Mouse (Mus musculus): ENCODE measurements at regions not wholly inside any gene's neighbourhood (a gene's known extent, or its start where the extent isn't known, plus 50 kb on each side); places are given as distances from the start of the nearest gene placed in this dataset.
"Not testable (repeated sequence)": the region's sequence is repeated elsewhere in the genome, so short reads cannot be mapped to it uniquely, and the experiment has no call there.

DNA sequence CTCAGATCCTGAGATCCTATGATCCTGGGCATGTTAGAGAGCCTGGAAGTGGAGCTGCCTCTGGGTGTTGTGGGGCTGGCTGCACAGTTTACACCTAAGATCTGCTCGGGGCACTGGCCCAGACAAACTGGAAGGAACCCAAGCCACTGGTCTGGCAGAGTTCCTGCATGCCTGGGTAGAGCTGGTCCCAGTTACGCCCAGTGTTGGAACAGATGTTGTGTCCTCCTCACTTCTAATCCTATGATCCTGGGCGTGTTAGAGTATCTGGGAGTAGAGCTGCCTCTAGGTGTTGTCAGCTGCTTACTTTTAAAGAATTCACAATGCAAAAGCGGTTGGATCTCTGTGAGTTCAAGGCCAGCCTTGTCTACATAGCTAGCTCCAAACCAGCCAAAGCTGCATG, 67.4 kb upstream of the Nt5e start:
- Histone ChIP-seq H3K4me1 (ENCODE audit: control insufficient read depth, insufficient read depth, insufficient read length, low read length) (no peaks in the 10 kb centered on the region), H3K4me3 (ENCODE audit: insufficient read depth, low read depth, low read length) (no peak overlapping the region)

GRCm38 (mm10) chr9:88260072-88260635, 66.8 kb upstream of the Nt5e start:
- Histone ChIP-seq H3K4me1 (ENCODE audit: control insufficient read depth, insufficient read depth, insufficient read length, low read length) (no peaks in the 10 kb centered on the region), H3K27ac (replicated peaks; ENCODE audit: low read depth, low read length) (no peak overlapping the region), H3K4me3 (ENCODE audit: insufficient read depth, low read depth, low read length) (no peak overlapping the region)

More for the DNA sequence above, 67.4 kb upstream of the Nt5e start:
- H3K27ac ChIP-seq (replicated peaks; ENCODE audit: low read depth, low read length) = no peak overlapping the region

GRCm38 (mm10) chr9:88262461-88262860, 64.5 kb upstream of the Nt5e start:
- Histone ChIP-seq H3K27ac (replicated peaks; ENCODE audit: low read depth, low read length) (no peak overlapping the region), H3K4me3 (ENCODE audit: insufficient read depth, low read depth, low read length) (no peak overlapping the region), H3K4me1 (ENCODE audit: control insufficient read depth, insufficient read depth, insufficient read length, low read length) (no peaks in the 10 kb centered on the region)

DNA sequence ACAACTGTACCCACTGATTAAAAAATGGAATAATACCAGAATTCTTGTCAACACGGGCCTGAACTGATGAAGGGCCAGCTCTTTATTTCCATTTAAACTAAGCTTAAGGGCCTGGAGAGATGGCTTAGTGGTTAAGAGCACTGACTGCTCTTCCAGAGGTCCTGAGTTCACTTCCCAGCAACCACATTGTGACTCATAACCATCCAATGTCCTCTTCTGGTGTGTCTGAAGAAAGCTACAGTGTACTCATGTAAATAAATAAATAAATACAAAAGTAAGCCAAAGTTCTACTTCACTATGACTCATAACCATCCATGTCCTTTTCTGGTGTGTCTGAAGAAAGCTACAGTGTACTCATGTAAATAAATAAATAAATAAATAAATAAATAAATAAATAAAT, 60.7 kb upstream of the Nt5e start:
- H3K27ac ChIP-seq (replicated peaks; ENCODE audit: low read depth, low read length); H3K4me1 ChIP-seq (ENCODE audit: control insufficient read depth, insufficient read depth, insufficient read length, low read length); H3K4me3 ChIP-seq (ENCODE audit: insufficient read depth, low read depth, low read length): not testable (repeated sequence)

DNA sequence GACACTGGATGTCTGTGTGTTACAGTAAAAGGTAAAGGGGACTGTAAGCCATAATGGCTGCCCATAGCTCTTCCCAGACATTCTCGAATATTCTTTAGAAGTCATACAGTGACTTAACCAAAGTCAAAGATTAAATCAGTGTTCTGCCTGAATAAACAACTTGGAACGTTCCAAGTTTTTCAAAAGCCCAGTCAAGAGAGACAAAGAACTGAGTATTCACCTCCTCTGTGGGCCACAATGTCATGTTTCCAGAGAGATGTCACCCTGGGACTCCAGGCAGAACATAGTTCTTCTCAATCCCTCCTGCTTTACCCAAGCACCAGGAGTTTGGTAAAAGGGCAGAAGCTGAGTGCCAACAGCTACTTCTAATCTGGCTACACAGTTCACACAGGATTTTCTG, 58.2 kb upstream of the Nt5e start:
- H3K27ac ChIP-seq (replicated peaks; ENCODE audit: low read depth, low read length) = no peak overlapping the region
- no peaks in the 10 kb centered on the region for H3K4me1 ChIP-seq (ENCODE audit: control insufficient read depth, insufficient read depth, insufficient read length, low read length)
- no peak overlapping the region for H3K4me3 ChIP-seq (ENCODE audit: insufficient read depth, low read depth, low read length)

DNA sequence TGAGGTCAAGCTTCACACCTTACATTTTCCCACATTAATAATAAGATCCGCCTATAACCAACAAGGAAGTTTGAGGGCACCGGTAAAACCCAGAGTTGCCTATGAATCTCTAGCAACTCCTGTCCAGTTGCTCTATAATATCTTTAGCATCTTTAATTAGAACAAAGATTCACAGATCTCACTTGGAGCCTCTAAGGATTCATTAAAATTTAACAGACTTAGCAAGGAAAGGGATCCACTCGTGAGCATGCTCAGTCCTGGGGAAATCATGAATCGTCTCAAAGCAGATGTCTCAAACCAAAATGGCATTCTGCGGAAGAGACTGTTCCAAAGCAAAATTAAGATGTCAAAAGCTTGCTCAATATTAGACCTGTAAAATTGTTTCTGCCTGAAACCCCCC, 57.8 kb upstream of the Nt5e start:
- H3K4me1 ChIP-seq (ENCODE audit: control insufficient read depth, insufficient read depth, insufficient read length, low read length) = no peaks in the 10 kb centered on the region
- no peak overlapping the region for H3K27ac ChIP-seq (replicated peaks; ENCODE audit: low read depth, low read length)
- H3K4me3 ChIP-seq (ENCODE audit: insufficient read depth, low read depth, low read length) = no peak overlapping the region

DNA sequence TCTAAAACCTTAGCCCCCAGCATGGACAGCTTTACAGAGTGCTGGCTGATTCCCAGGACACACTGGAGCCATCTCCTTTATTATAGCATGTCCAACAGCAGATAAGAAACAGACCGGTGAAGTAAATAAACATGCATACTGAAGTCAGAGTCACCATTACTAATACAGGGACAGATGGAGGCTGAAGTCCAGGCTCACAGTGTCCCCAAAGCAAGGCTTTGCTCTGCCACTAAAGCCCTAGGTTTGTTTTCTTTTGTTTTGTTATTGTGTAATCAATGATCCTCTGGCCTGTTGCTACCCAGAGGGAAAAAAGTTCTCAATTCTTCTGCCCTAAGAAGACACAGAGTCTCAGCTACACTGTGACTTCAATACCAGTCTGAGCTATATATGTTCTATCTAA, 56.2 kb upstream of the Nt5e start:
- no peak overlapping the region for H3K27ac ChIP-seq (replicated peaks; ENCODE audit: low read depth, low read length)

GRCm38 (mm10) chr9:88273304-88273703, 53.7 kb upstream of the Nt5e start:
- no peak overlapping the region for H3K4me3 ChIP-seq (ENCODE audit: insufficient read depth, low read depth, low read length)
- no peak overlapping the region for H3K27ac ChIP-seq (replicated peaks; ENCODE audit: low read depth, low read length)
- no peaks in the 10 kb centered on the region for H3K4me1 ChIP-seq (ENCODE audit: control insufficient read depth, insufficient read depth, insufficient read length, low read length)

More for the DNA sequence above, 56.2 kb upstream of the Nt5e start:
- H3K4me1 ChIP-seq (ENCODE audit: control insufficient read depth, insufficient read depth, insufficient read length, low read length) = no peaks in the 10 kb centered on the region
- no peak overlapping the region for H3K4me3 ChIP-seq (ENCODE audit: insufficient read depth, low read depth, low read length)

DNA sequence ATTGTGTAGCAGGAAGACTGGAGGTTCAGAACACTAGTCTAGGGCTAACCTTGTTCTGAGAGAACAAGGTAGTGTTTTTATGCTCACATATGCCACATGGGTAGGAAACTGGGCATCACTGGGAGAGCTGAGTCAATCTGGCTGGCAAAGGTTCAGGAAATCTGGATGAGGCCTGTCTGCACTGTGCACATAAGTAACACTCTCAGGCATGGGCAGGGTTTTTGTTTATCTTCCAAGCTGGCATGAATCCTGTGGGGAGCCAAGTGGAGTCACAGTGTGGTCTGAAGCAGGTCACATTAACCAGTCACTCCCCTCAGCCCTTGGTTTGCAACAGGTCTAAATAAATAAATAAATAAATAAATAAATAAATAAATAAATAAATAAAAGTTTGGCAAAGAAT, 53.0 kb upstream of the Nt5e start:
- Histone ChIP-seq H3K4me1 (ENCODE audit: control insufficient read depth, insufficient read depth, insufficient read length, low read length) (no peaks in the 10 kb centered on the region), H3K4me3 (ENCODE audit: insufficient read depth, low read depth, low read length) (no peak overlapping the region), H3K27ac (replicated peaks; ENCODE audit: low read depth, low read length) (no peak overlapping the region)

- H3K4me3 ChIP-seq (ENCODE audit: insufficient read depth, low read depth, low read length) = no peak overlapping the region
- no peak overlapping the region for H3K27ac ChIP-seq (replicated peaks; ENCODE audit: low read depth, low read length)
- H3K4me1 ChIP-seq (ENCODE audit: control insufficient read depth, insufficient read depth, insufficient read length, low read length) = no peaks in the 10 kb centered on the region
Observed at GRCm38 (mm10) chr9:88274681-88275336, 52.2 kb upstream of the Nt5e start.

GRCm38 (mm10) chr9:88276023-88276568, 50.9 kb upstream of the Nt5e start:
- H3K4me3 ChIP-seq (ENCODE audit: insufficient read depth, low read depth, low read length) = no peak overlapping the region
- H3K4me1 ChIP-seq (ENCODE audit: control insufficient read depth, insufficient read depth, insufficient read length, low read length) = no peaks in the 10 kb centered on the region
- no peak overlapping the region for H3K27ac ChIP-seq (replicated peaks; ENCODE audit: low read depth, low read length)

GRCm38 (mm10) chr9:88277031-88277430, 50.0 kb upstream of the Nt5e start:
- Histone ChIP-seq H3K27ac (replicated peaks; ENCODE audit: low read depth, low read length) (no peak overlapping the region), H3K4me3 (ENCODE audit: insufficient read depth, low read depth, low read length) (no peak overlapping the region), H3K4me1 (ENCODE audit: control insufficient read depth, insufficient read depth, insufficient read length, low read length) (no peaks in the 10 kb centered on the region)

All from brown adipose tissue, adult 24 weeks (tissue).